In genomic region chr17:26950560-26951288, GRCm38 (mm10) we compare ENCODE assay signal across 9 mouse cellular contexts. TPM values are rescaled to one million over a fixed set of nuclear protein-coding genes. Genes with fewer than 3 reads are reported as not detected.
DNase-seq lines count a peak whose midpoint lies in the region; ATAC-seq and TF ChIP-seq lines count a peak whose summit lies in the region.
"Had no signal": no experiment of that assay in that cellular context is flagged by ENCODE, and none has a peak within 500 bp of the region (broad histone marks: within the 10 kb centered on the region; RNA-seq: fewer than 3 reads in every experiment).

No protein-coding gene starts in this region.

- ATAC-seq in neural tube, embryonic 11.5 days (ENCODE audit: insufficient read depth, low FRiP score, low TSS enrichment) = no peak
- ATAC-seq in liver, embryonic 15.5 days (ENCODE audit: insufficient read depth) = no peak

- TF ChIP-seq CTCF in heart, adult 2 months (IDR thresholded peaks at IDR 0.05) = no peak

- H3K4me3 ChIP-seq in heart, adult 2 months = no peak overlapping the region
- H3K4me3 ChIP-seq in neural tube, embryonic 11.5 days (ENCODE audit: low read depth, low read length) = peak overlapping the region; percentile 32
- no peak overlapping the region for H3K4me3 ChIP-seq in liver, embryonic 15.5 days (replicated peaks)

- H3K27me3 ChIP-seq in heart, adult 2 months (ENCODE audit: control insufficient read depth, insufficient read depth, low read length) = no peaks in the 10 kb centered on the region
- H3K27me3 ChIP-seq in neural tube, embryonic 11.5 days (ENCODE audit: control insufficient read depth, insufficient read depth, low read length) = no peaks in the 10 kb centered on the region
- peaks cover 54% of the 10 kb centered on the region for H3K27me3 ChIP-seq in liver, embryonic 15.5 days

- no peak for TF ChIP-seq POLR2A in heart, adult 2 months (IDR thresholded peaks at IDR 0.05; ENCODE audit: insufficient read depth, low read depth, low read length)

- H3K36me3 ChIP-seq in heart, adult 2 months (ENCODE audit: control insufficient read depth, insufficient read depth, low read length) = no peaks in the 10 kb centered on the region
- 0 out of 2 replicates have a peak, but pooled peaks cover 4% of the 10 kb centered on the region for H3K36me3 ChIP-seq in neural tube, embryonic 11.5 days (ENCODE audit: control insufficient read depth, insufficient read depth, low read length)
- no peaks in the 10 kb centered on the region for H3K36me3 ChIP-seq in liver, embryonic 15.5 days (replicated peaks)

- peak; percentile 93 for DNase-seq in heart, adult 11 months
- DNase-seq in heart, adult 2 months = no peak
- no peak for DNase-seq in neural tube, embryonic 11.5 days (ENCODE audit: low spot score)
- no peak for DNase-seq in neural tube, embryonic 10.5 days (ENCODE audit: extremely low spot score, low spot score)
- no peak for DNase-seq in Muller cell, postnatal 12 days (ENCODE audit: inconsistent ontology term)
- DNase-seq in B cell, adult 2 months = no peak
- DNase-seq in cerebellum, postnatal 4 days (ENCODE audit: low spot score in 2 of 2) = no peak

- TF ChIP-seq EP300 in heart, adult 2 months (IDR thresholded peaks at IDR 0.05; ENCODE audit: insufficient read depth, low read depth, low read length) = no peak

- H3K79me2 ChIP-seq in heart, adult 2 months (replicated peaks; ENCODE audit: control insufficient read depth, insufficient read depth, low read length) = no peaks in the 10 kb centered on the region

- H3K9me3 ChIP-seq in neural tube, embryonic 11.5 days (ENCODE audit: control insufficient read depth, low read length) = no peaks in the 10 kb centered on the region
- H3K9me3 ChIP-seq in liver, embryonic 15.5 days (replicated peaks) = no peaks in the 10 kb centered on the region

- no peak overlapping the region for H3K9ac ChIP-seq in heart, adult 2 months (ENCODE audit: low read depth, low read length)
- H3K9ac ChIP-seq in neural tube, embryonic 11.5 days (ENCODE audit: low read length) = peak overlapping the region; percentile 56
- no peak overlapping the region for H3K9ac ChIP-seq in liver, embryonic 15.5 days

- peaks cover 1% of the 10 kb centered on the region for H3K4me1 ChIP-seq in heart, adult 2 months (ENCODE audit: control insufficient read depth, insufficient read depth, low read length)
- H3K4me1 ChIP-seq in neural tube, embryonic 11.5 days (ENCODE audit: control insufficient read depth, insufficient read depth, low read length) = peaks cover 55% of the 10 kb centered on the region
- peaks cover 93% of the 10 kb centered on the region for H3K4me1 ChIP-seq in liver, embryonic 15.5 days (replicated peaks)

- WGBS in heart, adult 2 months = 45% methylated on average over 7 of the region's 7 CpGs
- WGBS in neural tube, embryonic 11.5 days = 42% methylated on average over 7 of the region's 7 CpGs
- WGBS in liver, embryonic 15.5 days (ENCODE audit: insufficient replicate concordance) = 48% methylated on average over 7 of the region's 7 CpGs

- no peak overlapping the region for H3K27ac ChIP-seq in heart, adult 2 months
- peak overlapping the region; percentile 49; the same call in 1 of the 2 replicates for H3K27ac ChIP-seq in neural tube, embryonic 11.5 days (ENCODE audit: low read depth, low read length)
- H3K27ac ChIP-seq in liver, embryonic 15.5 days (replicated peaks) = no peak overlapping the region
- H3K27ac ChIP-seq: macrophage had no signal

- intact Hi-C loops in heart, adult 2 months (cut with DNase I) = no loop called here

- peak overlapping the region; percentile 75 for H3K4me2 ChIP-seq in neural tube, embryonic 11.5 days (ENCODE audit: low read depth)
- peak overlapping the region; percentile 65 for H3K4me2 ChIP-seq in liver, embryonic 15.5 days

RNA-seq across cellular contexts. Expression of gene Syngap1, which starts 9.7 kb away (rescaled TPM):
- 1 to 10 TPM; 4.1 to 4.2 TPM for total RNA-seq in heart, adult 2 months (2021)
- 6.7 and 9.0 TPM in 2 replicates for polyA plus RNA-seq in heart, adult 2 months (2012; rRNA removed)
- polyA plus RNA-seq in neural tube, embryonic 11.5 days (2014; fragmentation: Nextera tagmentation; extraction: Ambion mirVana) = 2.6 and 2.8 TPM in 2 replicates
- 0.21 and 0.28 TPM in 2 replicates for polyA plus RNA-seq in liver, embryonic 15.5 days (2015; fragmentation: Nextera tagmentation; extraction: Ambion mirVana)

RNA-seq across cellular contexts. Expression of gene Cuta, which starts 11.4 kb away (rescaled TPM):
- 10 to 100 TPM; 78.6 to 94.2 TPM for total RNA-seq in heart, adult 2 months (2021)
- 85.1 and 96.6 TPM in 2 replicates for polyA plus RNA-seq in heart, adult 2 months (2012; rRNA removed)
- 136 and 138 TPM in 2 replicates for polyA plus RNA-seq in neural tube, embryonic 11.5 days (2014; fragmentation: Nextera tagmentation; extraction: Ambion mirVana)
- polyA plus RNA-seq in liver, embryonic 15.5 days (2015; fragmentation: Nextera tagmentation; extraction: Ambion mirVana) = 85.9 and 86.7 TPM in 2 replicates

RNA-seq across cellular contexts. Expression of gene Phf1, which starts 17.9 kb away (rescaled TPM):
- total RNA-seq in heart, adult 2 months (2021) = 10 to 100 TPM; 17.8 to 18.1 TPM
- polyA plus RNA-seq in heart, adult 2 months (2012; rRNA removed) = 35.3 and 36.8 TPM in 2 replicates
- polyA plus RNA-seq in neural tube, embryonic 11.5 days (2014; fragmentation: Nextera tagmentation; extraction: Ambion mirVana) = 5.8 and 6.4 TPM in 2 replicates
- 1.8 and 2.6 TPM in 2 replicates for polyA plus RNA-seq in liver, embryonic 15.5 days (2015; fragmentation: Nextera tagmentation; extraction: Ambion mirVana)

RNA-seq across cellular contexts. Expression of gene Zbtb9, which starts 22.2 kb away (rescaled TPM):
- total RNA-seq in heart, adult 2 months (2021) = 1 to 10 TPM; 1.5 to 3.5 TPM
- 2.4 and 2.8 TPM in 2 replicates for polyA plus RNA-seq in heart, adult 2 months (2012; rRNA removed)
- 13.5 and 14.1 TPM in 2 replicates for polyA plus RNA-seq in neural tube, embryonic 11.5 days (2014; fragmentation: Nextera tagmentation; extraction: Ambion mirVana)
- 5.0 and 5.8 TPM in 2 replicates for polyA plus RNA-seq in liver, embryonic 15.5 days (2015; fragmentation: Nextera tagmentation; extraction: Ambion mirVana)

RNA-seq across cellular contexts. Expression of gene Kifc5b, which starts 33.8 kb away (rescaled TPM):
- total RNA-seq in heart, adult 2 months (2021) = under 1 TPM; 0.26 to 0.36 TPM
- 0.62 and 0.79 TPM in 2 replicates for polyA plus RNA-seq in heart, adult 2 months (2012; rRNA removed)
- polyA plus RNA-seq in neural tube, embryonic 11.5 days (2014; fragmentation: Nextera tagmentation; extraction: Ambion mirVana) = 5.6 and 5.8 TPM in 2 replicates
- polyA plus RNA-seq in liver, embryonic 15.5 days (2015; fragmentation: Nextera tagmentation; extraction: Ambion mirVana) = 5.2 and 5.9 TPM in 2 replicates
